Mouse (Mus musculus): ENCODE measurements around the gene Nprl2. TPM values are rescaled to one million over a fixed set of nuclear protein-coding genes. Genes with fewer than 3 reads are reported as not detected.

Nprl2 gene
- polyA plus RNA-seq, 1 experiment from 2014 or later, result 89.8 TPM

- H3K4me2 ChIP-seq (ENCODE audit: low read length), result peak within 1 kb of the TSS; percentile 97
- WGBS, result under 1% methylated on average over 48 of the region's 48 CpGs
- 0 out of 2 replicates have a peak within 1 kb of the TSS, but pooled peaks have one; percentile 36 for H3K27ac ChIP-seq (ENCODE audit: low read length)
- ATAC-seq, result peak; percentile 99
- no peaks in the 10 kb centered on the region for H3K27me3 ChIP-seq (replicated peaks; ENCODE audit: control insufficient read depth, insufficient read depth, low read length)
- H3K9ac ChIP-seq (replicated peaks; ENCODE audit: low read depth, low read length), result peak within 1 kb of the TSS; percentile 83
- peaks cover 7% of the 10 kb centered on the region for H3K36me3 ChIP-seq (ENCODE audit: control insufficient read depth, insufficient read depth)
- H3K4me1 ChIP-seq (replicated peaks; ENCODE audit: control insufficient read depth, insufficient read depth, low read length), result peaks cover 44% of the 10 kb centered on the region
- H3K4me3 ChIP-seq (replicated peaks; ENCODE audit: low read length), result peak within 1 kb of the TSS; percentile 87
- no peaks in the 10 kb centered on the region for H3K9me3 ChIP-seq (ENCODE audit: control insufficient read depth, low read length)
Measured at GRCm38 (mm10) chr9:107533791-107534407, 8.1 kb upstream of the Nprl2 start, which contains the start of gene Tmem115. TSS of gene Tmem115 (plus strand) at chr9:107533945.

- Histone ChIP-seq H3K9me3 (ENCODE audit: control insufficient read depth, low read length) (no peaks in the 10 kb centered on the region), H3K4me3 (replicated peaks; ENCODE audit: low read length) (peak overlapping the region; percentile 87), H3K36me3 (ENCODE audit: control insufficient read depth, insufficient read depth) (peaks cover 13% of the 10 kb centered on the region), H3K27ac (ENCODE audit: low read length) (0 out of 2 replicates have a peak overlapping the region, but pooled peaks have one; percentile 36), H3K27me3 (replicated peaks; ENCODE audit: control insufficient read depth, insufficient read depth, low read length) (no peaks in the 10 kb centered on the region), H3K4me1 (replicated peaks; ENCODE audit: control insufficient read depth, insufficient read depth, low read length) (peaks cover 44% of the 10 kb centered on the region), H3K4me2 (ENCODE audit: low read length) (peak overlapping the region; percentile 97), H3K9ac (replicated peaks; ENCODE audit: low read depth, low read length) (peak overlapping the region; percentile 83)
- WGBS, result under 1% methylated on average over 40 of the region's 40 CpGs
- no peak for ATAC-seq
Measured at GRCm38 (mm10) chr9:107534408-107535202, 7.4 kb upstream of the Nprl2 start.

- H3K27me3 ChIP-seq (replicated peaks; ENCODE audit: control insufficient read depth, insufficient read depth, low read length), result no peaks in the 10 kb centered on the region
- no peak for ATAC-seq
- WGBS, result 83% methylated on average over 7 of the region's 7 CpGs
- H3K4me3 ChIP-seq (replicated peaks; ENCODE audit: low read length), result no peak overlapping the region
- peaks cover 17% of the 10 kb centered on the region for H3K36me3 ChIP-seq (ENCODE audit: control insufficient read depth, insufficient read depth)
- no peaks in the 10 kb centered on the region for H3K9me3 ChIP-seq (ENCODE audit: control insufficient read depth, low read length)
- H3K4me2 ChIP-seq (ENCODE audit: low read length), result no peak overlapping the region
- H3K4me1 ChIP-seq (replicated peaks; ENCODE audit: control insufficient read depth, insufficient read depth, low read length), result peaks cover 64% of the 10 kb centered on the region
- H3K27ac ChIP-seq (ENCODE audit: low read length), result no peak overlapping the region
- no peak overlapping the region for H3K9ac ChIP-seq (replicated peaks; ENCODE audit: low read depth, low read length)
Measured at GRCm38 (mm10) chr9:107538231-107538630, 3.8 kb upstream of the Nprl2 start.

GRCm38 (mm10) chr9:107538711-107539110 lies 3.3 kb upstream of the Nprl2 start:
- Histone ChIP-seq H3K27me3 (replicated peaks; ENCODE audit: control insufficient read depth, insufficient read depth, low read length) (no peaks in the 10 kb centered on the region), H3K9me3 (ENCODE audit: control insufficient read depth, low read length) (no peaks in the 10 kb centered on the region), H3K4me2 (ENCODE audit: low read length) (no peak overlapping the region), H3K4me1 (replicated peaks; ENCODE audit: control insufficient read depth, insufficient read depth, low read length) (peaks cover 64% of the 10 kb centered on the region), H3K9ac (replicated peaks; ENCODE audit: low read depth, low read length) (no peak overlapping the region), H3K4me3 (replicated peaks; ENCODE audit: low read length) (no peak overlapping the region), H3K27ac (ENCODE audit: low read length) (no peak overlapping the region), H3K36me3 (ENCODE audit: control insufficient read depth, insufficient read depth) (peaks cover 17% of the 10 kb centered on the region)
- ATAC-seq, result no peak
- WGBS, result 92% methylated on average over 3 of the region's 3 CpGs

- no peak for ATAC-seq
- Histone ChIP-seq H3K9ac (replicated peaks; ENCODE audit: low read depth, low read length) (no peak overlapping the region), H3K36me3 (ENCODE audit: control insufficient read depth, insufficient read depth) (peaks cover 26% of the 10 kb centered on the region), H3K4me1 (replicated peaks; ENCODE audit: control insufficient read depth, insufficient read depth, low read length) (peaks cover 60% of the 10 kb centered on the region), H3K4me3 (replicated peaks; ENCODE audit: low read length) (no peak overlapping the region), H3K27ac (ENCODE audit: low read length) (no peak overlapping the region), H3K9me3 (ENCODE audit: control insufficient read depth, low read length) (no peaks in the 10 kb centered on the region), H3K27me3 (replicated peaks; ENCODE audit: control insufficient read depth, insufficient read depth, low read length) (no peaks in the 10 kb centered on the region), H3K4me2 (ENCODE audit: low read length) (no peak overlapping the region)
- 96% methylated on average over 8 of the region's 8 CpGs for WGBS
Measured at GRCm38 (mm10) chr9:107539940-107540339, 2.1 kb upstream of the Nprl2 start.

GRCm38 (mm10) chr9:107540420-107540819 lies 1.6 kb upstream of the Nprl2 start:
- Histone ChIP-seq H3K9ac (replicated peaks; ENCODE audit: low read depth, low read length) (no peak overlapping the region), H3K4me1 (replicated peaks; ENCODE audit: control insufficient read depth, insufficient read depth, low read length) (peaks cover 56% of the 10 kb centered on the region), H3K27ac (ENCODE audit: low read length) (no peak overlapping the region), H3K27me3 (replicated peaks; ENCODE audit: control insufficient read depth, insufficient read depth, low read length) (no peaks in the 10 kb centered on the region), H3K36me3 (ENCODE audit: control insufficient read depth, insufficient read depth) (peaks cover 26% of the 10 kb centered on the region), H3K4me2 (ENCODE audit: low read length) (no peak overlapping the region; the same call in 1 of the 2 replicates), H3K9me3 (ENCODE audit: control insufficient read depth, low read length) (no peaks in the 10 kb centered on the region), H3K4me3 (replicated peaks; ENCODE audit: low read length) (no peak overlapping the region)
- WGBS, result 75% methylated on average over 4 of the region's 4 CpGs
- no peak for ATAC-seq

GRCm38 (mm10) chr9:107541005-107541404 lies 1.0 kb upstream of the Nprl2 start:
- H3K9me3 ChIP-seq (ENCODE audit: control insufficient read depth, low read length), result no peaks in the 10 kb centered on the region
- H3K27me3 ChIP-seq (replicated peaks; ENCODE audit: control insufficient read depth, insufficient read depth, low read length), result no peaks in the 10 kb centered on the region
- WGBS, result 40% methylated on average over 10 of the region's 10 CpGs
- H3K27ac ChIP-seq (ENCODE audit: low read length), result no peak overlapping the region
- H3K9ac ChIP-seq (replicated peaks; ENCODE audit: low read depth, low read length), result peak overlapping the region; percentile 69
- peaks cover 54% of the 10 kb centered on the region for H3K4me1 ChIP-seq (replicated peaks; ENCODE audit: control insufficient read depth, insufficient read depth, low read length)
- H3K4me3 ChIP-seq (replicated peaks; ENCODE audit: low read length), result peak overlapping the region; percentile 71
- H3K36me3 ChIP-seq (ENCODE audit: control insufficient read depth, insufficient read depth), result peaks cover 26% of the 10 kb centered on the region
- H3K4me2 ChIP-seq (ENCODE audit: low read length), result peak overlapping the region; percentile 94
- ATAC-seq, result no peak

- ATAC-seq, result peak; percentile 4
Measured at GRCm38 (mm10) chr9:107542352-107542686, 293 bp downstream of the Nprl2 start.

GRCm38 (mm10) chr9:107542721-107543120 lies 695 bp downstream of the Nprl2 start:
- no peak overlapping the region for H3K27ac ChIP-seq (ENCODE audit: low read length)
- H3K27me3 ChIP-seq (replicated peaks; ENCODE audit: control insufficient read depth, insufficient read depth, low read length), result no peaks in the 10 kb centered on the region
- H3K4me3 ChIP-seq (replicated peaks; ENCODE audit: low read length), result peak overlapping the region; percentile 71
- H3K4me1 ChIP-seq (replicated peaks; ENCODE audit: control insufficient read depth, insufficient read depth, low read length), result peaks cover 54% of the 10 kb centered on the region
- 54% methylated on average over 8 of the region's 8 CpGs for WGBS
- H3K9ac ChIP-seq (replicated peaks; ENCODE audit: low read depth, low read length), result peak overlapping the region; percentile 69; the same call in 1 of the 2 replicates
- H3K36me3 ChIP-seq (ENCODE audit: control insufficient read depth, insufficient read depth), result peaks cover 26% of the 10 kb centered on the region
- H3K4me2 ChIP-seq (ENCODE audit: low read length), result peak overlapping the region; percentile 94
- no peak for ATAC-seq
- H3K9me3 ChIP-seq (ENCODE audit: control insufficient read depth, low read length), result no peaks in the 10 kb centered on the region

More at GRCm38 (mm10) chr9:107542352-107542686, 293 bp downstream of the Nprl2 start:
- peaks cover 26% of the 10 kb centered on the region for H3K36me3 ChIP-seq (ENCODE audit: control insufficient read depth, insufficient read depth)
- 2% methylated on average over 11 of the region's 11 CpGs for WGBS
- no peak overlapping the region for H3K27ac ChIP-seq (ENCODE audit: low read length)
- H3K27me3 ChIP-seq (replicated peaks; ENCODE audit: control insufficient read depth, insufficient read depth, low read length), result no peaks in the 10 kb centered on the region
- peak overlapping the region; percentile 94 for H3K4me2 ChIP-seq (ENCODE audit: low read length)
- H3K4me3 ChIP-seq (replicated peaks; ENCODE audit: low read length), result peak overlapping the region; percentile 71
- H3K4me1 ChIP-seq (replicated peaks; ENCODE audit: control insufficient read depth, insufficient read depth, low read length), result peaks cover 54% of the 10 kb centered on the region
- H3K9me3 ChIP-seq (ENCODE audit: control insufficient read depth, low read length), result no peaks in the 10 kb centered on the region
- H3K9ac ChIP-seq (replicated peaks; ENCODE audit: low read depth, low read length), result peak overlapping the region; percentile 69
